Mouse (Mus musculus): ENCODE data around the gene Kdelr3. TPM values are rescaled to one million over a fixed set of nuclear protein-coding genes. Genes with fewer than 3 reads are reported as not detected.
A peak's percentile ranks its signal among the peaks of the same experiment; 100 is the strongest.

Gene Kdelr3
- polyA plus RNA-seq, 1 experiment from 2014 or later: 35.8 TPM

- ATAC-seq: peak; percentile 23
- TF ChIP-seq CTCF (IDR thresholded peaks at IDR 0.05): no peak
- peaks cover 24% of the 10 kb centered on the region for H3K27me3 ChIP-seq
- CTCF ChIA-PET: no interaction called here
- POLR2A ChIA-PET: interaction anchor here (1.1 kb wide), 1 partner anchor 37 kb away, joined by 3 read pairs; no protein-coding TSS in a partner anchor
- no peak for DNase-seq (ENCODE audit: low read depth, low spot score)
- in situ Hi-C loops (cut with MboI; ENCODE audit: low pct_unique_long_range_greater_than_20kb): no loop called here
Observed at GRCm38 (mm10) chr15:79511553-79512320, 4.5 kb upstream of the Kdelr3 start.

- CTCF ChIA-PET: no interaction called here
- ATAC-seq: no peak
- in situ Hi-C loops (cut with MboI; ENCODE audit: low pct_unique_long_range_greater_than_20kb): no loop called here
- TF ChIP-seq CTCF (IDR thresholded peaks at IDR 0.05): no peak
- H3K27me3 ChIP-seq: peaks cover 17% of the 10 kb centered on the region
- no peak for DNase-seq (ENCODE audit: low read depth, low spot score)
- POLR2A ChIA-PET: no interaction called here
Observed at GRCm38 (mm10) chr15:79513940-79514339, 2.3 kb upstream of the Kdelr3 start.

GRCm38 (mm10) chr15:79517710-79518109, 1.5 kb downstream of the Kdelr3 start:
- in situ Hi-C loops (cut with MboI; ENCODE audit: low pct_unique_long_range_greater_than_20kb): no loop called here
- CTCF ChIA-PET: no interaction called here
- no peak for TF ChIP-seq CTCF (IDR thresholded peaks at IDR 0.05)
- POLR2A ChIA-PET: interaction anchor here (0.5 to 2.3 kb wide), 3 partner anchors 13 to 268 kb away, joined by 3 to 6 read pairs (median 4); partner anchors contain the start of gene Kcnj4
- H3K27me3 ChIP-seq: no peaks in the 10 kb centered on the region
- no peak for ATAC-seq
- DNase-seq (ENCODE audit: low read depth, low spot score): no peak

- CTCF ChIA-PET: no interaction called here
- in situ Hi-C loops (cut with MboI; ENCODE audit: low pct_unique_long_range_greater_than_20kb): no loop called here
Observed at GRCm38 (mm10) chr15:79518571-79518970, 2.4 kb downstream of the Kdelr3 start.

GRCm38 (mm10) chr15:79519400-79520220, 3.4 kb downstream of the Kdelr3 start:
- ChIA-PET POLR2A (no interaction called here), CTCF (no interaction called here)
- in situ Hi-C loops (cut with MboI; ENCODE audit: low pct_unique_long_range_greater_than_20kb): no loop called here
- H3K27me3 ChIP-seq: no peaks in the 10 kb centered on the region
- no peak for DNase-seq (ENCODE audit: low read depth, low spot score)
- ATAC-seq: no peak
- no peak for TF ChIP-seq CTCF (IDR thresholded peaks at IDR 0.05)

More at GRCm38 (mm10) chr15:79518571-79518970, 2.4 kb downstream of the Kdelr3 start:
- TF ChIP-seq CTCF (IDR thresholded peaks at IDR 0.05): no peak
- no peak for DNase-seq (ENCODE audit: low read depth, low spot score)
- POLR2A ChIA-PET: interaction anchor here (0.5 to 2.3 kb wide), 2 partner anchors 13 to 14 kb away, joined by 3 to 6 read pairs; partner anchors contain the start of gene Kcnj4
- H3K27me3 ChIP-seq: no peaks in the 10 kb centered on the region
- ATAC-seq: no peak

DNA sequence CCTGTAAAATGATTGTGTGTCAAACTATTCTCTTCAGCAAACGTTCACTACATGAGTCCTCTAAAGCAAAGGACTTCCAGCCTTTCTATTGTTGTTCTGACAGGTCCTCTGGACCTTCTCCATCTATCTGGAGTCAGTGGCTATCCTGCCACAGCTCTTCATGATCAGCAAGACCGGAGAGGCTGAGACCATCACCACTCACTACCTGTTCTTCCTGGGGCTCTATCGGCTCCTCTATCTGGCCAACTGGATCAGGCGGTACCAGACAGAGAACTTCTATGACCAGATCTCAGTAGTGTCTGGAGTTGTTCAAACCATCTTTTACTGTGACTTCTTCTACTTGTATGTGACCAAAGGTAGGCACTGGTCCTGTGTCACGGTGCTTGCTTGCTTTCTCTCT, 9.4 kb downstream of the Kdelr3 start:
- in situ Hi-C loops (cut with MboI; ENCODE audit: low pct_unique_long_range_greater_than_20kb): no loop called here
- no peaks in the 10 kb centered on the region for H3K27me3 ChIP-seq
- ATAC-seq: no peak
- ChIA-PET CTCF (no interaction called here), POLR2A (no interaction called here)
- DNase-seq (ENCODE audit: low read depth, low spot score): no peak
- no peak for TF ChIP-seq CTCF (IDR thresholded peaks at IDR 0.05)

DNA sequence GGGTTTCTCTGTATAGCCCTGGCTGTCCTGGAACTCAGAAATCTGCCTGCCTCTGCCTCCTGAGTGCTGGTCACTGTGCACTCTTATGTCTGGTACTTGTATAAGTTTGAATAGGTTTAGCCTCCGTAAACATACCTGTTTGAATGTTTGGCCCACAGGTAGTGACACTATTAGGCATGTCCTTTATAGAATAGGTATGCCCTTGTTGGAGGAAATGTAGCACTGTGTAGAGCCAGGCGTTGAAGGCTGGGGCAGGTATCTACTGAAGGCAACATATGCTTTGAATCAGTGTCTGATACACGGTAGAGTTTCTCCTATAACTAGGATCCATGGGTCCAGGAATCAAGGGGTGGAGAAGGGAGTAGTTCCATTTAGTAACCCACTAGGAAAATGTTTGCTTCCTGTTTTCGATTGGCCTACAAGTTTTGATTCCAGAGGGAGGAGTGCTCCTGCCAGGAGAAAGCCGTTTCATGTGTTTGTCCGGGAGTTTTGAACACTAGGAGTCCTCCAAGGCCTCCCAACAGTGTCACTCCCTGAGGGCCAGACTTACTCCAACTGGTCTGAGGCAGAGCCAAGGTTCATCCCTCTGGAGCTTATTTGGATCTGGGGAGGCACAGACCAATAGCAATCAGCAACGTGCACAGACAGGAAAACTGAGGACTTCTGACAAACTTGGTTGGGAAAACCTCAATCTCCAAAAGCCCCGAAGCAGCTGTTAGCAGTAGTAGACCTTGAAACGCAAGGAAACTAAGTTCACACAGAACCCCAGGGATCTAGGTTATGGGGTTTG, 10.0 kb downstream of the Kdelr3 start:
- in situ Hi-C loops (cut with MboI; ENCODE audit: low pct_unique_long_range_greater_than_20kb): no loop called here
- ChIA-PET POLR2A (interaction anchor here (1.9 kb wide), 1 partner anchor 9 kb away, joined by 5 read pairs; no protein-coding TSS in a partner anchor), CTCF (no interaction called here)
- no peak for TF ChIP-seq CTCF (IDR thresholded peaks at IDR 0.05)
- ATAC-seq (no peak), DNase-seq (ENCODE audit: low read depth, low spot score) (no peak)
- no peaks in the 10 kb centered on the region for H3K27me3 ChIP-seq

- POLR2A ChIA-PET: interaction anchor here (1.4 to 1.9 kb wide), 2 partner anchors 10 to 143 kb away, joined by 3 to 5 read pairs; no protein-coding TSS in a partner anchor
- TF ChIP-seq CTCF (IDR thresholded peaks at IDR 0.05): no peak
- CTCF ChIA-PET: no interaction called here
- DNase-seq (ENCODE audit: low read depth, low spot score) (no peak), ATAC-seq (no peak)
- H3K27me3 ChIP-seq: no peaks in the 10 kb centered on the region
- in situ Hi-C loops (cut with MboI; ENCODE audit: low pct_unique_long_range_greater_than_20kb): no loop called here
Observed at GRCm38 (mm10) chr15:79527192-79527591, 11.0 kb downstream of the Kdelr3 start.

GRCm38 (mm10) chr15:79527991-79528639, 11.9 kb downstream of the Kdelr3 start:
- no peak for DNase-seq (ENCODE audit: low read depth, low spot score)
- TF ChIP-seq CTCF (IDR thresholded peaks at IDR 0.05): no peak
- in situ Hi-C loops (cut with MboI; ENCODE audit: low pct_unique_long_range_greater_than_20kb): no loop called here
- no peak for ATAC-seq
- ChIA-PET CTCF (interaction anchor here (1.0 kb wide), 1 partner anchor 10 kb away, joined by 3 read pairs; no protein-coding TSS in a partner anchor), POLR2A (interaction anchor here (1.4 to 3.1 kb wide), 3 partner anchors 11 to 144 kb away, joined by 3 to 11 read pairs (median 5); partner anchors contain the start of gene Kdelr3)
- no peaks in the 10 kb centered on the region for H3K27me3 ChIP-seq
